Mouse (Mus musculus) midbrain, embryonic 10.5 days (tissue): ENCODE results near the gene Ncoa6. TPM values are rescaled to one million over a fixed set of nuclear protein-coding genes. Genes with fewer than 3 reads are reported as not detected.
"Not testable (repeated sequence)": the region's sequence is repeated elsewhere in the genome, so short reads cannot be mapped to it uniquely, and the experiment has no call there.

Source experiments
- DNase-seq: peaks from one replicate; pipeline ENCODE4 v3.0.0-alpha.2; 2017; ENCODE audit warnings: low spot score
- H3K27ac ChIP-seq: fragments of 300-500 bp; sonication (generic); replicated peaks from 2 replicates; pipeline ENCODE4 v1.5.1; 2016; ENCODE audit warnings: mild to moderate bottlenecking
- H3K27me3 ChIP-seq: fragments of 300-500 bp; sonication (generic); 2 replicates; pipeline ENCODE4 v1.6.1; 2016; ENCODE audit warnings: low read depth, mild to moderate bottlenecking; ENCODE audit not compliant: poor library complexity, severe bottlenecking
- H3K36me3 ChIP-seq: fragments of 300-500 bp; sonication (generic); 2 replicates; pipeline ENCODE4 v1.6.1; 2016; ENCODE audit warnings: mild to moderate bottlenecking, moderate library complexity
- H3K4me1 ChIP-seq: fragments of 300-500 bp; sonication (generic); 2 replicates; pipeline ENCODE4 v1.6.1; 2016
- H3K4me3 ChIP-seq: fragments of 300-500 bp; sonication (generic); 2 replicates; pipeline ENCODE4 v1.5.1; 2016; ENCODE audit warnings: mild to moderate bottlenecking, moderate library complexity
- H3K9me3 ChIP-seq: fragments of 300-500 bp; sonication (generic); replicated peaks from 2 replicates; pipeline ENCODE4 v1.6.1; 2016; ENCODE audit warnings: mild to moderate bottlenecking
- WGBS: fragments of 180-500 bp; shearing (Covaris S2); methylation state at CpG from one replicate; pipeline ENCODE4 v1.1.7; 2016; 5-methylcytosine and 5-hydroxymethylcytosine counted together
- polyA plus RNA-seq: library from polyadenylated mRNA; unstranded; fragments of >200 nt; fragmentation: Nextera tagmentation; extraction: Ambion mirVana; gene quantifications from 2 replicates; pipeline ENCODE4 v1.2.1, GENCODE M21; 2016

The Ncoa6 gene
- polyA plus RNA-seq, 1 experiment from 2014 or later: 20.8 TPM

- no peaks in the 10 kb centered on the region for H3K27me3 ChIP-seq
- no peak overlapping the region for H3K4me3 ChIP-seq
- H3K9me3 ChIP-seq: no peaks in the 10 kb centered on the region
- H3K27ac ChIP-seq: no peak overlapping the region
- DNase-seq: no peak
- H3K4me1 ChIP-seq: no peaks in the 10 kb centered on the region
- peaks cover 22% of the 10 kb centered on the region for H3K36me3 ChIP-seq
- WGBS: 91% methylated on average over 6 of the region's 6 CpGs
These were observed 17.3 kb upstream of the Ncoa6 start for GRCm38 (mm10) chr2:155490998-155491397.

GRCm38 (mm10) chr2:155482021-155482420 lies 8.3 kb upstream of the Ncoa6 start:
- H3K4me1 ChIP-seq: no peaks in the 10 kb centered on the region
- H3K27ac ChIP-seq: no peak overlapping the region
- H3K4me3 ChIP-seq: no peak overlapping the region
- WGBS: 40% methylated on average over 3 of the region's 3 CpGs
- no peaks in the 10 kb centered on the region for H3K36me3 ChIP-seq
- no peaks in the 10 kb centered on the region for H3K9me3 ChIP-seq
- no peaks in the 10 kb centered on the region for H3K27me3 ChIP-seq
- peak; percentile 60 for DNase-seq

- under 1% methylated on average over 56 of the region's 71 CpGs for WGBS
- Histone ChIP-seq H3K27me3 (peaks cover 10% of the 10 kb centered on the region; the same call in 1 of the 2 replicates), H3K36me3 (no peaks in the 10 kb centered on the region)
These were observed 774 bp downstream of the Ncoa6 start for GRCm38 (mm10) chr2:155472671-155473569.

DNA sequence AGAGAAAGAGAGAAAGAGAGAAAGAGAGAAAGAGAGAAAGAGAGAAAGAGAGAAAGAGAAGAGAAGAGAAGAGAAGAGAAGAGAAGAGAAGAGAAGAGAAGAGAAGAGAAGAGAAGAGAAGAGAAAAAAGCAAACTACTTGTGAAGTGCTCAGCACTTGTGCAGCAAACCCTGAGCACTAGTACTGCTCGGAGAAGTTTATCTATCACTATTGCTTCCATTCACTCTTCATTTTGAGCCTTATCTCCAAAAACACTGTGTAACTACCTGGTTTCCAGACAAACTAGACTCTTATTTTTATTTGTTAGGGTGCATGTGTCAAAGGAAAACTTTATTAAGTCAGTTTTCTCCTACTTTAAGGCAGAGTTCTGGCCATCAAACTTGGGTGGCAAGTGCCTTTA lies 6.8 kb downstream of the Ncoa6 start:
- no peak overlapping the region for H3K4me3 ChIP-seq
- 0 out of 2 replicates have a peak, but pooled peaks cover 8% of the 10 kb centered on the region for H3K36me3 ChIP-seq
- no peak overlapping the region for H3K27ac ChIP-seq
- DNase-seq: no peak
- WGBS: 77% methylated on average over 1 of the region's 1 CpGs
- no peaks in the 10 kb centered on the region for H3K9me3 ChIP-seq
- no peaks in the 10 kb centered on the region for H3K27me3 ChIP-seq
- H3K4me1 ChIP-seq: 0 out of 2 replicates have a peak, but pooled peaks cover 9% of the 10 kb centered on the region

More at GRCm38 (mm10) chr2:155472671-155473569, 774 bp downstream of the Ncoa6 start:
- H3K27ac ChIP-seq: peak overlapping the region; percentile 97
- H3K4me3 ChIP-seq: peak overlapping the region; percentile 90
- DNase-seq: peak; percentile 57
- no peaks in the 10 kb centered on the region for H3K9me3 ChIP-seq
- H3K4me1 ChIP-seq: peaks cover 28% of the 10 kb centered on the region

DNA sequence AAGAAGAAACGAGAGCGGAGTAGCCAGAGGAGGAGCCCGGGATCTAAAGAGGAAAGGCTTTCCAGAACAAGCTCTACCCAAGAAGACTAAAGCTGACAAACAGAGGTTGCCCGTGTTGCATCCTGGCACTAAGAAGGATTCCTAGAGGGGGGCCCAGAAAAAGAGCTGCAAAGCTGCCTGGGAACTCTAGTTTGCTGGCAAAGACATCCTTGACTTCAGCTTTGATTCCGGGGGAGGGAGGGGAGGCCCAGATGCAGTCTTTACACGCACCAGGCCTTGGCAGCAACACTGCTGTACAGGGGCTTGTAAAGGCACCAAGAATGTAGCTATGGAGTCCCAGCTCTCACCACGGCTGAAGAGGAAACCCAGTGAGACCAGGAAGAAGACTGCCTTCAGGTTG lies 20.1 kb downstream of the Ncoa6 start:
- Histone ChIP-seq H3K27ac (no peak overlapping the region), H3K4me3 (no peak overlapping the region), H3K36me3 (peaks cover 35% of the 10 kb centered on the region), H3K9me3 (no peaks in the 10 kb centered on the region), H3K27me3 (no peaks in the 10 kb centered on the region), H3K4me1 (no peaks in the 10 kb centered on the region)
- WGBS: 90% methylated on average over 7 of the region's 7 CpGs
- no peak for DNase-seq

GRCm38 (mm10) chr2:155451256-155451655 lies 22.4 kb downstream of the Ncoa6 start:
- DNase-seq: no peak
- Histone ChIP-seq H3K27ac (no peak overlapping the region), H3K4me3 (no peak overlapping the region), H3K27me3 (no peaks in the 10 kb centered on the region), H3K4me1 (no peaks in the 10 kb centered on the region), H3K36me3 (peaks cover 25% of the 10 kb centered on the region), H3K9me3 (no peaks in the 10 kb centered on the region)
- WGBS: 84% methylated on average over 5 of the region's 5 CpGs

DNA sequence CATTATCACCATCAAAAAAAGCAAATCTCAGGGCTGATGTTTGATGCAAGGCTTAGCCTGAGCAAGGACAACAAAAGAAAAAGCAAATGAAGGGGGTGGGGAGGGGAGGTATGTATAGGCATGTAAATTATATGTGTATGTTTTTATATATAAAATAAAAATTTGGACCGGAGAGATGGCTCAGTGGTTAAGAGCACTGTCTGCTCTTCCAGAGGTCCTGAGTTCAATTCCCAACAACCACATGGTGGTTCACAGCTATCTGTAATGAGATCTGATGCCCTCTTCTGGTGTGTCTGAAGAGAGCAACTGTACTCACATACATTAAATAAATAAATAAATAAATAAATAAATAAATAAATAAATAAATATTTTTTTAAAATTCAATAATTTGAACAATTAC lies 25.8 kb downstream of the Ncoa6 start:
- DNase-seq, H3K4me3 ChIP-seq, H3K9me3 ChIP-seq, H3K4me1 ChIP-seq, H3K27me3 ChIP-seq, H3K36me3 ChIP-seq, H3K27ac ChIP-seq: not testable (repeated sequence)
- 100% methylated on average over 1 of the region's 1 CpGs for WGBS

DNA sequence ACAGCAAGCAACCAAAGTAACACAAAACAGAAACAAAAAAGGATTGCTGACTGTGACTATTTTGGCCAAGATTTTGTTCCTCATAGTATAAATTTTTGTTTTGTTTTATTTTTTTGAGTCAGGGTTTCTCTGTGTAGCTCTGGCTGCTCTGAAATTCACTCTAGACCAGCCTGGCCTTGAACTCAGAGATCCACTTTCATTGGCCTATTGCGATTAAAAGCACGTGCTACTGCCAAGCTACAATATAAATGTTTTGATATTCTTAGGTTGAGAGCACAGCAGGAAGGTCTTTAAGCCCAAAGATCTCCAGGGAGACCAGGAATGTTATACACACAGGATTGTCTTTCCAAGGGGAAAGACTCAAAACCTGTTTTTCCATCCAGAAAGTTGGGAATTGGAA lies 30.2 kb downstream of the Ncoa6 start:
- no peaks in the 10 kb centered on the region for H3K4me1 ChIP-seq
- no peak overlapping the region for H3K4me3 ChIP-seq
- H3K9me3 ChIP-seq: no peaks in the 10 kb centered on the region
- 0 out of 2 replicates have a peak, but pooled peaks cover 2% of the 10 kb centered on the region for H3K36me3 ChIP-seq
- no peak overlapping the region for H3K27ac ChIP-seq
- DNase-seq: no peak
- no peaks in the 10 kb centered on the region for H3K27me3 ChIP-seq
- 60% methylated on average over 2 of the region's 2 CpGs for WGBS

DNA sequence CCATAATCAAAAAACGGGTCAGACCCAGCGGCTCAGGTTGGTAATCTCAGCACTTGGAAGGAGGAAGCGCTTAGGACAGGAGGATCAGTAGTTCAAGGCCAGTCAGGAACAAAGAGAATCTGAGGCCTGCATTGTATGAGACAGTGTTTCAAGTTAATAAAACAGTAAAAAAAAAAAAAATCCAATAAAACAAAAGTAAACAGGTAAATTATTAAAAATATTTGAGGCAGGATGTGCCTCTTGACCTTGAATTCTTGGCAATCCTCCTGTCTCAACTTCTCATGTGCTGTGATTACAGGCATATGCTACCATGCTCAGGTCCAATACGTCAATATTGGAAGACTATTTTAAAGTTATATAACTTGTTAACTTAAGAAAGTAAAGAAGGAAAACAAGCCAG lies 30.8 kb downstream of the Ncoa6 start:
- no peak overlapping the region for H3K4me3 ChIP-seq
- no peak overlapping the region for H3K27ac ChIP-seq
- H3K36me3 ChIP-seq: 0 out of 2 replicates have a peak, but pooled peaks cover 2% of the 10 kb centered on the region
- DNase-seq: no peak
- H3K9me3 ChIP-seq: no peaks in the 10 kb centered on the region
- no peaks in the 10 kb centered on the region for H3K4me1 ChIP-seq
- H3K27me3 ChIP-seq: no peaks in the 10 kb centered on the region
- WGBS: 89% methylated on average over 4 of the region's 4 CpGs

DNA sequence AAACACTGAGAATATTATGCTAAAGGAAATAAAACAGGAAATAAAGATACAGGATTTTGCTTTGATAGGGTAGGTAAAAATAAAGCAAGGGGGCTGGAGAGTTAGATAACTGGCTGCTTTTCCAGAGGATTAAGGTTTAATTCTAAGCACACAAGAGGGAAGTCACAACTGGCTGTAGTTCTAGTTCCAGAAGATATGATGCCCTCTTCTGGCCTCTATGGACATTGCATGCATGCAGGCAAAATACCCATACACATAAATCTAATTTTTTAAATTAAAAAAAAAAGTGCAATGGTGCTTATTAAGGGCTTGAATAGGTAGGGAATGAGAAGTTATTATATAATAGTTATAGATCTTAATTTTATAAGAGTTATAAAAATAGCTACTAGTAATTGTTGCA lies 37.2 kb downstream of the Ncoa6 start:
- Histone ChIP-seq H3K27me3 (no peaks in the 10 kb centered on the region), H3K9me3 (no peaks in the 10 kb centered on the region), H3K27ac (no peak overlapping the region), H3K4me1 (no peaks in the 10 kb centered on the region), H3K36me3 (peaks cover 64% of the 10 kb centered on the region), H3K4me3 (no peak overlapping the region)
- DNase-seq: no peak

GRCm38 (mm10) chr2:155420911-155421310 lies 52.8 kb downstream of the Ncoa6 start:
- 80% methylated on average over 2 of the region's 2 CpGs for WGBS
- H3K4me1 ChIP-seq: no peaks in the 10 kb centered on the region
- H3K4me3 ChIP-seq: no peak overlapping the region
- no peaks in the 10 kb centered on the region for H3K27me3 ChIP-seq
- no peaks in the 10 kb centered on the region for H3K9me3 ChIP-seq
- no peak for DNase-seq
- H3K36me3 ChIP-seq: peaks cover 79% of the 10 kb centered on the region
- no peak overlapping the region for H3K27ac ChIP-seq

- DNase-seq: no peak
- Histone ChIP-seq H3K36me3 (peaks cover 87% of the 10 kb centered on the region), H3K27me3 (no peaks in the 10 kb centered on the region), H3K4me3 (no peak overlapping the region), H3K27ac (no peak overlapping the region), H3K4me1 (no peaks in the 10 kb centered on the region), H3K9me3 (no peaks in the 10 kb centered on the region)
- WGBS: 93% methylated on average over 1 of the region's 1 CpGs
These were observed 69.1 kb downstream of the Ncoa6 start for GRCm38 (mm10) chr2:155404635-155405034.

- no peaks in the 10 kb centered on the region for H3K9me3 ChIP-seq
- H3K27ac ChIP-seq: no peak overlapping the region
- WGBS: 96% methylated on average over 4 of the region's 4 CpGs
- no peaks in the 10 kb centered on the region for H3K27me3 ChIP-seq
- H3K4me1 ChIP-seq: no peaks in the 10 kb centered on the region
- H3K4me3 ChIP-seq: no peak overlapping the region
- no peak for DNase-seq
- H3K36me3 ChIP-seq: peaks cover 84% of the 10 kb centered on the region
These were observed 71.8 kb downstream of the Ncoa6 start for GRCm38 (mm10) chr2:155401926-155402325.
